Mouse (Mus musculus): Measurements from ENCODE around the gene Celsr1.

GRCm38 (mm10) chr15:86013656-86014055 lies 19.9 kb downstream of the Celsr1 start:
- no peak for TF ChIP-seq POLR2A (IDR thresholded peaks at IDR 0.05; ENCODE audit: insufficient read length, low read depth)
- TF ChIP-seq MAX (IDR thresholded peaks at IDR 0.05; ENCODE audit: low read depth): no peak
- TF ChIP-seq E2F4 (IDR thresholded peaks at IDR 0.05; ENCODE audit: insufficient read depth): no peak

Data from myocyte (in vitro differentiated cells).